Mouse (Mus musculus): ENCODE results near the gene Srcap.

GRCm38 (mm10) chr7:127574115-127574514 lies 62.3 kb downstream of the Srcap start:
- TF ChIP-seq EP300 (IDR thresholded peaks at IDR 0.05; ENCODE audit: insufficient read depth, low read depth, low read length) = no peak
- no peak for TF ChIP-seq CTCF (IDR thresholded peaks at IDR 0.05; ENCODE audit: low read depth, low read length)
- TF ChIP-seq POLR2A (IDR thresholded peaks at IDR 0.05; ENCODE audit: insufficient read depth, low read length) = no peak
